Mouse (Mus musculus): Measurements from ENCODE around the gene Pdlim4. TPM values are rescaled to one million over a fixed set of nuclear protein-coding genes. Genes with fewer than 3 reads are reported as not detected.

Gene Pdlim4
- polyA plus RNA-seq (2017; shearing (Covaris generic)), result 4.3 TPM

GRCm38 (mm10) chr11:54068520-54069371, at the start of gene Pdlim4:
Pdlim4 (minus strand) TSS chr11:54069014.

DNA sequence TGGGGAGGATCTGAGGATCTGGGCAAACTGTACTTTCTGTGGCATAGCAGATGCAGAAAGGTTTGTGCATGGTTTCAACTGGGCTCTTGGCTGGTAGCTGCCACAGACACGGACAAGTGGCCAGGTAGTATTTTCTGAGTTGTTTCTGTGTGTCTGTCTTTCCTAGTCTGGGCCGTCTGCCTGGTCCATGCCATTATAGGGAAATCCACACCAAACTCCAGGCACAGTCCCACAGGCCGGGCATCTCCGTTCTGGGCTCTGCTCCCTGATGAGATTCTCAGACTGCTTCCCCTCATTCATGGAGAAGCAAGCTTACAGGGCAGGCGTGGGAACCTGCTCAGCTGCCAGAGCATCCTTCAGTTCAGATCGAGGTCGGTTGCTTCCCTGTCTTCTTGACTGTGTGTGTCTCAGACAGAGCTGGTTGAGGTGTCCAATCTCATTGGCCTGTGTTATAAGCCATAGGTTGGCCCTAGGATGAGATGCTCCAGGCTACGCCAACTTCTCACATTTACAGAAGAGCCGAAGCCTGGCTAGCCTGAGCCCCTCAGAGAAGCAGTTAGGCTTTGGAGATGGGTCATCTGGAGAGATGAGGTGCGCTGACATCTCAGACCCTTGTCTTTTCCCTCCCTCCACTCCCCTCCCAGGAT, 31.4 kb upstream of the Pdlim4 start, which contains the start of gene P4ha2:
P4ha2 (plus strand) TSS at position 51 of the 647 bp plus-strand sequence.

DNA sequence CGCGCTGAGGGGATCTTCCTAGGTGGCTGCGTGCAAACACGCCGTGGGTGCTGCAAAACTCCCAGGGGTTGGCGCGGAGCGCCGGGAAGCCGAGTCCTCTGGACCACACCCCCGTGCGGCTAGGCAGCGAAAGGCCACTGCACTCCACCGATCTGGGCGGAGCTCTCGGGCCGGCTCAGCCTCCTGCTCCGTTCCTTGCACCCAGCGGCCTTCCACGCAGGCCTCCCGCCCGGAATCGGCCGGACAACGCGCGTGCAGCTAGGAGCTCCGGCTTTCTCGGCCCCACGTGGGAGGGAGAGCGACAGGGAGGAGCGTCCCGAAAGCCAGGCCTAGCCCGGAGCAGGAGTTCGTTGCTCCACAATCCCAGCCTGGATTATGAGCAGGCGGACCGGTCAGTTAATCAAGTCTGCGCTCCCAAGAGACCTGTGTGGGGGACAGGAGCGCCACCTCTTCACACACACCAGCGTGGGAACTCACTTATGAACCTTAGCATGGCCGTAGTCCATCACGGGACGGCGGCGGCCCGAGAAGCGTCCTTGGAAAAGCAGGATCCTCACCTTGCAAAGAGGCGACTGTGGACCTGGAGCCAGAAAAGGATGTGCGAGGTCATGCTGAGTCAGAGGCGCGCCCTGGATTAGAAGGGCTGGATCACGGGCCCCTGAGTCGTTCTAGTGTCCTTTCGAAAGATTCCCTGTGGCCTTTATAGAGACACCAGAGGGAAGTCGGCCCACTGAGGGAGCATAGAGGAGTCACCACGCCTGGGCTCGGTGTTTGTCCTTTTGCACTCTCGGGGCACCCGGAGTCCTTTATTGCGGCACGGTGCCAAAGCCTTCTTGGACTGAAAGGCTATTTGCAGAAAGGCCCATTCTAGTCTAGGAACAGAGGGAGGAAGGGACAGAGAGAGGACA, 40.5 kb downstream of the Pdlim4 start, which contains the start of gene Slc22a4:
Slc22a4 (minus strand) TSS at position 47 of the 908 bp plus-strand sequence.

Other genes with a start within 250 kb of the Pdlim4 start
- 15.8 TPM for gene Gm12216, start 209.8 kb downstream of the Pdlim4 start, polyA plus RNA-seq (2017; shearing (Covaris generic))
- 18.0 TPM for gene Slc22a5, start 177.4 kb downstream of the Pdlim4 start, polyA plus RNA-seq (2017; shearing (Covaris generic))
- 0.66 TPM for gene Slc22a21, start 88.7 kb downstream of the Pdlim4 start, polyA plus RNA-seq (2017; shearing (Covaris generic))
- gene Slc22a4, start 40.9 kb downstream of the Pdlim4 start, polyA plus RNA-seq (2017; shearing (Covaris generic)), result 0.85 TPM
- gene P4ha2, start 31.1 kb upstream of the Pdlim4 start, polyA plus RNA-seq (2017; shearing (Covaris generic)), result 0.75 TPM
- 4.0 TPM for gene Csf2, start 180.7 kb upstream of the Pdlim4 start, polyA plus RNA-seq (2017; shearing (Covaris generic))
- not detected for gene Il3, start 198.3 kb upstream of the Pdlim4 start, polyA plus RNA-seq (2017; shearing (Covaris generic))
- gene Acsl6, start 234.8 kb upstream of the Pdlim4 start, polyA plus RNA-seq (2017; shearing (Covaris generic)), result not detected

Measured in effector memory CD4-positive, alpha-beta T cell, adult 5 months (primary cell).